Mouse (Mus musculus) mouse trophoblast stem cell (cell line): Measurements from ENCODE around the gene Paf1.
"Not testable (repeated sequence)": the region's sequence is repeated elsewhere in the genome, so short reads cannot be mapped to it uniquely, and the experiment has no call there.

ENCODE experiments used
- in situ Hi-C, 2 experiments: fragments of 300-500 bp; cut with MseI, MboI; formaldehyde crosslinking; loops; 2 replicates in 1 of 2; 3 replicates in 1 of 2; pipeline ENCODE4 v1.15.1; 2025

Paf1 gene

DNA sequence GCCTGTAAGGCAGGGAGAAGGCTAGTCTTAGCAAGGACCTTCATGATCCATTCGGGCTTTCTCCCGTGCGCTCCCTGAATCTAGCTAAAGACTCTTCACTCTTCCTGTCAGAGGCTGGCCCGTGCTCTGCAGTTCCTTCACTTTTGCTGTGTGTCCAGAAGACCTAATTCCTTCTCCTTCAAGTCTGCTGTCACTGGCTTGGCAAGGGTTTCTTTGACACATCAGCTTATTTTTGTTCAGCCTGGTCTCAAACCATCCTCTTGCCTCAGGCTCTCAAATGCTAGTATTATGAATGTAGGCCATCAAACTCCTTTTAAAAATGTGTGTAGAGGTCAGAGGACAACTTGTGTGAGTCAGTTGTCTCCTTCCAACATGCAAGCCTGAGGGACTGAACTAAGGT lies 9.1 kb upstream of the Paf1 start:
- in situ Hi-C loops: no loop called here

DNA sequence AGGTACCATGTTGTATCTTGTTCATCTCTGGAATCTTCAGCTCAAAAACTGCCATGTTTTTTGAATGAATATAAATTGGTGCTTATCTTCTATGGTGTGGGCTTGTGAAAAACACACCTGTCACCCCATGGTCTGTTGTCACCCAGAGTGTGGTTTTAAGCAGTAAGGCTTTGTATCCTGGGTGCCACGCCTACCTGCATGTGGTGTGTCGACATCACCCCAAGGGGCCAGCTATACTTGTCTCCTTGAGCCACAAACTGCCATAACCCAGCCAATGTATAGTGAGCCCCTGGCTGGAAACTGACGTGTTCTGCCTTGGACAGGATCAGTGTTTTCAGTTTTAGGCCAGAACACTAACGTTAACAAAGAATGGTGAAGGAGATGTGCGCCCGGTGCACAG lies 8.6 kb upstream of the Paf1 start:
- in situ Hi-C loops: no loop called here

DNA sequence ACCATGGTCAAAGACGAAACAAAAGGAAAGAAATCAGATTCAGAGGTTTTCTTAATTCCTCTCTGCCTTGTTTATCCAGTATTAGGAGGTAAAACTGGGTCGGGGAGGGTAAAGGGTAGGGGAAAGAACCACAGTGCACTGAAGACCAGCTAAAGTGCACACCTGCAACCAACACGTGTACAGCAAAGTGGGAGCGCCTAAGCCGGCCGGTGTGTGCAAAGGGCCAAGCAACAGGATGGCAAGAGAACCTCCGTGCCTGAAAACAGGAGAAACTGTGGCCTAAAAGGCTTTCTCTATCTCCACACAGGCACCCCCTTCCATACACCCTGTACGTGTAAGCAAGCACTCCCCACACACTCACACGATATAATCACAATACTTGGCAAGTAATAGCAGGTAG lies 7.6 kb upstream of the Paf1 start:
- in situ Hi-C loops: no loop called here

DNA sequence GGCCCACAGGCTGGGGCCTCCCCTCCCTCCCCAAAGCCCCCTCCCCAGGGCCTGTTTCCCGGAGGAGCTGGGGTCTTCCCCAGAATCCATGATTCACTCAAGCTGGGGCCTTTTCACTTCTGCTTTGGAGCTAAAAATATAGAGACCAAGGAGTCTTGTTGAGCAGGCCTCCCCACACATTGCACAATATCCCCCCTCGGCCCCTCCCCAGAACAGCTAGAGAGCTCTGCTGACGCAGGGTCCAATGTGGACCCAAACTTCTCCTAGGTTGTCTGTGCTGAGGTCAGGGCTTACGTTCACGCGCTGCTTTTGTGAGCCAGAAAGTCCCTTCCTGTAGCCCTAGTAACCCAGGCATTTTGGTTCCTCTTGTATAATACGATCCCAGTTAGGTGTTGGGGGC lies 6.7 kb upstream of the Paf1 start:
- in situ Hi-C loops: no loop called here

GRCm38 (mm10) chr7:28386462-28386861 lies 6.3 kb upstream of the Paf1 start:
- in situ Hi-C loops: no loop called here

GRCm38 (mm10) chr7:28386877-28387276 lies 5.9 kb upstream of the Paf1 start:
- in situ Hi-C loops: not testable (repeated sequence)

GRCm38 (mm10) chr7:28387384-28387783 lies 5.4 kb upstream of the Paf1 start:
- in situ Hi-C loops: not testable (repeated sequence)

GRCm38 (mm10) chr7:28390331-28390730 lies 2.4 kb upstream of the Paf1 start:
- in situ Hi-C loops: no loop called here

DNA sequence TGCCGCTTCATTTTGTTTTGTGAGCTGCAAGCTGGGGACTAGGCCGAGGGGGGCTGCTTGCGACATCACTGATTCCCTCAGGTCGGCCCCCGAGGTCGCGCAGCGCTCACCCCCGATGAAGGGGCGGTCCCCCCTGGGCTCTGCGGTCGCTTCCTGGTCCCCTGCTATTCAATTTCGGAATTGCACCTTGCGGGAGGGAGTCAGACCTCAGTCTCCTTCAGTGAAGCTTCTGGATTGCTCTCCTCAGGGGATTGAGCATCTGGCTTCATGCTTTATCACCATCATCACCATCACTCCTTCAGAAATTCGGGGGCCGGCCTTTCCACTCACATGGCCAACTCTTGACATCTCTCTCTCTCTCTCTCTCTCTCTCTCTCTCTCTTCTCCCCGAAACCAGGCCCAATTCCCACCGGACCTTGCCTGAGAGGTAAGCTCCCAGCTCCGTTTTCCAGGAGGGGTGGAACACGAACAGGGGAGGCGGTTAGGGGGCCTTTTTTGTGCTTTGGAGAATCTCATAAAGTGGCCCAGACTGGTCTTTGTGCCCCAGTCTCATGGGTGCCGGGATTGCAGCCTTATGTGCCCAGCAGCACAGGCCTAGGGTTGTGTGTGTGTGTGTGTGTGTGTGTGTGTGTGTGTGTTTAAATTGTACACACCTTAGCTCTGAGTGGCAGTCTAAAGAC lies 661 bp downstream of the Paf1 start:
- in situ Hi-C loops: no loop called here

GRCm38 (mm10) chr7:28395425-28395824 lies 2.7 kb downstream of the Paf1 start:
- in situ Hi-C loops: no loop called here

DNA sequence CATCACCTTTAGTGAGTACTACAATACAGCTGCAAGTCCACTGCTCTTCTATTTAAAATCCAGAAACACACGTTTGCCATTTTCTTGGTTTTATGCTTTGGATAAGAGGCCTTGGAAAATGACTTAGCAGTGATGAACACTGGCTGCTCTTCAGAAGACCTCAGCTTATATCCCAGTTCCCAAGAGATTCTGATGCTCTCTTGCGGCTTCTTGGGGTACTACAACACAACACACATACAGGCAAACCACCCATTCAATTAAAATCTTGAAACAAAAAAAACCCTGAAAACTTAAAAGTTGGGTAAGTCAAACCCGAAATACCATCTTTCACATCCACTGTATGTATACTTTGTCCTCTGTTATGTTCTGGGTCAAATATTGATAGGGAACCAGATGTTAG lies 5.2 kb downstream of the Paf1 start:
- in situ Hi-C loops: no loop called here

DNA sequence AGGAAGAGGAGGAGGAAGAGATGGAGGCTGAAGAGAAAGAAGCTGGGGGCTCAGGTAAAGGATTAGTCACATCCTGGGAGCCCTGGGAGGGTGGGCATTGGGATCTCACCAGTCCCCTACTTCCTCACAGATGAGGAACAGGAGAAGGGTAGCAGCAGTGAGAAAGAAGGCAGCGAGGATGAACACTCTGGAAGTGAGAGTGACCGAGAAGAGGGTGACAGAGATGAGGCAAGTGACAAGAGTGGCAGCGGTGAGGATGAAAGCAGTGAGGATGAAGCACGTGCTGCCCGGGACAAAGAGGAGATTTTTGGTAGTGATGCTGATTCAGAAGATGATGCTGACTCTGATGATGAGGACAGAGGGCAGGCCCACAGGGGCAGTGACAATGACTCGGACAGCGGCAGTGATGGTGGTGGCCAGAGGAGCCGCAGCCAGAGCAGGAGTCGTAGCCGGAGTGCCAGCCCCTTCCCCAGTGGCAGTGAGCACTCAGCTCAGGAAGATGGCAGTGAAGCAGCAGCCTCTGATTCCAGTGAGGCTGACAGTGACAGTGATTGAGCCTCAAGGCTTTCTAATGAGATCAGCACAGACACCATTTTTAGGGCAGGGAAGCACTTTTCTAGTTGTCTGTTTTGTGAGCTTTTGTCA lies 6.1 kb downstream of the Paf1 start:
- in situ Hi-C loops: no loop called here

DNA sequence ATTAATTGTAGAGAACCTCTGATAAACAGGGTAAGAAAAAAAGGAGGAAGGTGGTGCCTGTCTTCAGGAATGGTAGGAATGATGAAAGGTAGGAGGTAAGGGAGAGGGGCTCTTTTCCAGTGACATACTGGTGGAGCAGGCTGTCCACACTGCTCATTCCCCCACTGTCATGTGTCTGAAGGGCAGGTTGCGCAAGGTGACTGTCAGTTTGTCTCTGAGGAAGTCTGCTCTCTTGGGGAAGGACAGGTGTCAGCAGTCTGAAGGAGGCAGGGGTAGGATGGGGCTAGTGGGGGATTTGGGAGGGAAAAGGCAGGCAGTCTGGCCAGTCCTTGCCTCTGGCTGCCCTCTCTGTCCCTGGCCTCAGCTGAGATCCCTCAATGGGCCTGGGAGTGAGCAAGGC lies 8.3 kb downstream of the Paf1 start:
- in situ Hi-C loops: no loop called here

DNA sequence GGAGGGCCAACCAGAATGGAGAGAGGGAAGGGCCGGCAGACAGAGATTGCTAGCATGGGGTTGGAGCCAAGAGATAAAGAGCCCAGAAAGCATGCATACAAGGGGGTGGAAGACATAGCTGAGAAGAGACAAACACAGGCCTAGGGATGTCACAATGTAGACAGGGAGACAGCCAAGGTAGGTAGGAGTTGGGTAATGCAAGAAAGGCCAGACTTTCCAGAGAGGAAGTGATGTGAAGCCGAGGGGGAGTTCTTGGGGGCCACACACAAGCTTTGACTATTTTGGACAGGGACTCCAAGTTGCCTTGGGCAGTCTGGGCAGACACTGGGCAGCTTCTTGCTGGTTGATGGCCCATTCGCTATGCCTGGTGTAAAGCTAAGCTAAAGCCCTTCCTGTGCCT lies 9.2 kb downstream of the Paf1 start:
- in situ Hi-C loops: no loop called here

GRCm38 (mm10) chr7:28410841-28411475 lies 18.2 kb downstream of the Paf1 start:
- in situ Hi-C loops: no loop called here

GRCm38 (mm10) chr7:28412826-28413225 lies 20.1 kb downstream of the Paf1 start:
- in situ Hi-C loops: no loop called here

DNA sequence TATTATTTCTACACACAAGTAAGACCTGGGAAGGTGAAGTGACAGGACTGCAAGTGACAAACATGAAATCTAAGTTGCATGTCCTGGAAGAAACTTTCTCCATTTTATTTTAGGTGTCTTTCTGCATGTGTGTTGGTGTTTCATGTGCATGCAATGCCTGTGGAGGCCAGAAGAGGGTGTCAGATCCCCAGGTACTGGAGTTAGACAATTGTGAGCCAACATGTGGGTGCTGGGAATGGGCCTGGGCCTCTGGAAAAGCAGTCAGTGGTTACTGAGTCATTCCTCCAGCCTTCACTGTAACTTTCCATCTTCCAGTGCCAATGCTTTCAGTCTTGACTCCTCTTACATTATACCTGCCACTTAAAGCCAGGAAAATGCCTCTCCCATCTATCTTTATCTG lies 24.6 kb downstream of the Paf1 start:
- in situ Hi-C loops: no loop called here

DNA sequence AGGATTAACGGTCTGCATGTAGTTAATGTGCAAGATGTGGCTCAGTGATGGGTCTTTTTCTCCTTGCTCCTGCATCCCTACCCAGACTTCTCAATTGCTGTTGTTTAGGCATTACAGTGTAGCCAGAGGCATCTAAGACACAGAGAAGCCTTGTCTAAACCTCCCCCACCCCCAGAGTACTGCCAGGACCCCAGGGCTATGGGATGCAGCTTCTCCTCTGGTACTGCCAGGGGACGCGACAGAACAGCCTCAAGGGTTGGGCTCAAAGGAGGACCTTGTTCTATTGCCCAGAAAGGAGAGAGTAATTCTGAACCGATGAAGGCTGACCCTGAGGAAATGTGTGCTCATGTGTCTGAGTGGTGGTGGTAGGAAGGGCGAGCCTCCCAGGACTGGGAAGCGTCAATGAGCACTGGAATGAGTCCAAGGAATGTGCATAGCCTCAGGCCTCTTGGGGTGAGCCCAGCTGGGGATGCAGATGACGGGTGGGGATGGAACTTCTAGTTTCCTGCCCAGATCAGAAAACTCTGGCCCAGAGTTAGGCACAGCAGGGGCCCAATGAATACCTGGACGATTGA lies 25.4 kb downstream of the Paf1 start:
- in situ Hi-C loops: no loop called here

DNA sequence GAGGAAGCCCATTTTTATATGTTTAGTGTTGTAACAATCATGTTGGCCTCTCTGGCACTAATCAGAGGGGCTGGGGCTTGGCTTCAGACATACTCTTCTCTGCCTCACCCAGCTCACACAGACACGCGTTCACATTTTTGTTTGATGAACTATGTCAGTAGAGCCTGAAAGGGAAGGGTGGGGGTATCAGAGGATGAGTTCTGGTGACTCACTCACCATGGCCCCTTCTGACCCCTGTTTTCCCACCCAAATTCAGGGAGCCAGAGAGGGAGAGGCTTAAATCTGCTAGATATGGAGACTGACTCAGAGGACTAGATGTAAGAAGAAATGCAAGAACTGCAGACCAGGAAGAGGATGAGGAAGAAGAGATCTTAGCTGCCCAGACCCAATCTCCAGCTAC lies 26.7 kb downstream of the Paf1 start:
- in situ Hi-C loops: no loop called here

- in situ Hi-C loops: no loop called here
These were observed 30.3 kb downstream of the Paf1 start for GRCm38 (mm10) chr7:28423018-28423417.

DNA sequence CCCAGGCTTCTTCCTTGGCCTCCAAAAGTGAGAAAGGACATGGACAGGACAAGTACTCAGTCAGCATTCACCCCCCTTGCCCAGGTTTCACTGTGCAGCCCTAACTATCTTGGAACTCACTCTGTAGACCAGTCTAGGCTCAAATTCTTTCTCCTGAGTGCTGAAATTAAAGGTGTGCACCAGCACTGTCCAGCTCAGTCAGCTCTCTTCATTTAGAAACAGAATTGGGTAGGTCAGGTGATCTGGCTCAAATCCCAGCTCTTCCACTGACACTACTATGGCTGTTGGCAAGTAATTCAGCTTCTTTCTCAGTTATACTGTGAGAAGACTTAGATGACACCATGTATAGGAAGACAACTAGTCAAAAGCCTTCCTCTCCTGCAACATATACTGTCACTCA lies 35.0 kb downstream of the Paf1 start:
- in situ Hi-C loops: no loop called here

DNA sequence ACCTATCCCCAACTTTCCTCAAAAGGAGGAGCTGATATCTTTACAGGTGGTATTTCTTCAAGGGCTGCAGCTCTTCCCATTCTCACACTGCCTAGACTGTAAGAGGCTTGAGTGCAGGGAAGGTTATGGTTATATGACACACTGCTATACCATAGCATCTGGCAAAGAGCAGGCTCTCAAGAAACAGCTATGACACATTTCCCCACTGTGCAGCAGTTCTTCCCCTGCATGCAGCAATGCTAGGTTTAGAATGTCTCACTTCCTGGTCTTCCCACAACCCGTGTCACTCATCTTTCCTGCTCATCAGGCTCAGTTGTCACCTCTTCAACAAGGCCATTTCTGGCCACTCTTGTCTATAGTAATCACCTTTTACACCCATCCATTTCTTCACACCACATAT lies 37.8 kb downstream of the Paf1 start:
- in situ Hi-C loops: no loop called here

GRCm38 (mm10) chr7:28432252-28432651 lies 39.5 kb downstream of the Paf1 start:
- in situ Hi-C loops: no loop called here
